Mouse (Mus musculus): ENCODE measurements around the gene Prss57. TPM values are rescaled to one million over a fixed set of nuclear protein-coding genes. Genes with fewer than 3 reads are reported as not detected.

The Prss57 gene
- polyA plus RNA-seq, 1 experiment from 2014 or later: 0.72 TPM

GRCm38 (mm10) chr10:79802331-79802971 is 11.7 kb upstream of the Prss57 start:
- no peak for ATAC-seq (ENCODE audit: insufficient read depth, low FRiP score)
- Histone ChIP-seq H3K4me2 (ENCODE audit: low read depth, low read length) (no peak overlapping the region), H3K4me1 (ENCODE audit: control insufficient read depth, insufficient read depth, low read length) (peaks cover 18% of the 10 kb centered on the region), H3K36me3 (ENCODE audit: control insufficient read depth, insufficient read depth, low read length) (no peaks in the 10 kb centered on the region), H3K27ac (ENCODE audit: low read length) (no peak overlapping the region), H3K27me3 (ENCODE audit: control insufficient read depth, insufficient read depth, low read length) (no peaks in the 10 kb centered on the region), H3K4me3 (replicated peaks; ENCODE audit: low read length) (no peak overlapping the region), H3K9ac (ENCODE audit: low read length) (no peak overlapping the region), H3K9me3 (replicated peaks; ENCODE audit: control insufficient read depth, low read length) (no peaks in the 10 kb centered on the region)
- 48% methylated on average over 11 of the region's 11 CpGs for WGBS

- H3K27ac ChIP-seq (ENCODE audit: low read length): no peak overlapping the region
- no peak overlapping the region for H3K4me2 ChIP-seq (ENCODE audit: low read depth, low read length)
- WGBS: 48% methylated on average over 3 of the region's 3 CpGs
- no peak overlapping the region for H3K4me3 ChIP-seq (replicated peaks; ENCODE audit: low read length)
- H3K27me3 ChIP-seq (ENCODE audit: control insufficient read depth, insufficient read depth, low read length): no peaks in the 10 kb centered on the region
- no peak overlapping the region for H3K9ac ChIP-seq (ENCODE audit: low read length)
- ATAC-seq (ENCODE audit: insufficient read depth, low FRiP score): no peak
- no peaks in the 10 kb centered on the region for H3K9me3 ChIP-seq (replicated peaks; ENCODE audit: control insufficient read depth, low read length)
- no peaks in the 10 kb centered on the region for H3K36me3 ChIP-seq (ENCODE audit: control insufficient read depth, insufficient read depth, low read length)
- H3K4me1 ChIP-seq (ENCODE audit: control insufficient read depth, insufficient read depth, low read length): peaks cover 19% of the 10 kb centered on the region
These were observed 11.1 kb upstream of the Prss57 start for GRCm38 (mm10) chr10:79801837-79802236.

GRCm38 (mm10) chr10:79800508-79800907 is 9.7 kb upstream of the Prss57 start:
- H3K4me2 ChIP-seq (ENCODE audit: low read depth, low read length): no peak overlapping the region
- 74% methylated on average over 11 of the region's 11 CpGs for WGBS

DNA sequence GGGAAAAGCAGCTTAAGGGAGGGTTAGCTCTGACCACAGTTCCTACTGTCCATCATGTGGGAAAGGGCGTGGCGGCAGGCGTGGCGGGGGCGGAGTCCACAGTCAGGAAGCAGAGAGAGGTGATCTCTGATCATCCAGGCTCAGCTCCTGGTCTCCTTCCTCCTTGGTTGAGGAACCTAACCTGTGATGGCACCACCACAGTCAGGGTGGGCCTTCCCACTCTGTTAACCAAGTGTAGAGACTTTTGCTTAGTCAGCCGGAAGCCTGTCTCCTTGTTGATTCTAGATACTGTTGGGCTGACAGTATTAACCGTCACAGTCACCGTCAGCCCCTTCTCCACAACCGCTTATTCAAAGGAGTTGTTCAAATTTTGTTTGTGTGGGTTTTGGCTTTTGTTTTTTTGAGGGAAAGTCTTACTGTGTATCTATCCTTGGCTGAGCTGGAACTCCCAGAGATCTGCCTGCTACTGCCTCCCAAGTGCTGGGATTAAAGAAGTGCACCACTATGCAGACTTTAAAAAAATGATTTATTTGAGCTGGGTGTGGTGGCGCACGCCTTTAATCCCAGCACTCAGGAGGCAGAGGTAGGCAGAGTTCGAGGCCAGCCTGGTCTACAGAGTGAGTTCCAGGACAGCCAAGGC is 7.6 kb upstream of the Prss57 start:
- Histone ChIP-seq H3K9ac (ENCODE audit: low read length) (no peak overlapping the region), H3K27ac (ENCODE audit: low read length) (no peak overlapping the region), H3K27me3 (ENCODE audit: control insufficient read depth, insufficient read depth, low read length) (no peaks in the 10 kb centered on the region), H3K4me2 (ENCODE audit: low read depth, low read length) (no peak overlapping the region), H3K9me3 (replicated peaks; ENCODE audit: control insufficient read depth, low read length) (no peaks in the 10 kb centered on the region), H3K4me1 (ENCODE audit: control insufficient read depth, insufficient read depth, low read length) (peaks cover 25% of the 10 kb centered on the region), H3K4me3 (replicated peaks; ENCODE audit: low read length) (no peak overlapping the region), H3K36me3 (ENCODE audit: control insufficient read depth, insufficient read depth, low read length) (no peaks in the 10 kb centered on the region)
- WGBS: 86% methylated on average over 12 of the region's 12 CpGs
- no peak for ATAC-seq (ENCODE audit: insufficient read depth, low FRiP score)

More at GRCm38 (mm10) chr10:79800508-79800907, 9.7 kb upstream of the Prss57 start:
- H3K4me1 ChIP-seq (ENCODE audit: control insufficient read depth, insufficient read depth, low read length): peaks cover 17% of the 10 kb centered on the region
- H3K27me3 ChIP-seq (ENCODE audit: control insufficient read depth, insufficient read depth, low read length): no peaks in the 10 kb centered on the region
- no peak overlapping the region for H3K4me3 ChIP-seq (replicated peaks; ENCODE audit: low read length)
- no peaks in the 10 kb centered on the region for H3K9me3 ChIP-seq (replicated peaks; ENCODE audit: control insufficient read depth, low read length)
- ATAC-seq (ENCODE audit: insufficient read depth, low FRiP score): no peak
- H3K27ac ChIP-seq (ENCODE audit: low read length): no peak overlapping the region
- H3K36me3 ChIP-seq (ENCODE audit: control insufficient read depth, insufficient read depth, low read length): no peaks in the 10 kb centered on the region
- no peak overlapping the region for H3K9ac ChIP-seq (ENCODE audit: low read length)

DNA sequence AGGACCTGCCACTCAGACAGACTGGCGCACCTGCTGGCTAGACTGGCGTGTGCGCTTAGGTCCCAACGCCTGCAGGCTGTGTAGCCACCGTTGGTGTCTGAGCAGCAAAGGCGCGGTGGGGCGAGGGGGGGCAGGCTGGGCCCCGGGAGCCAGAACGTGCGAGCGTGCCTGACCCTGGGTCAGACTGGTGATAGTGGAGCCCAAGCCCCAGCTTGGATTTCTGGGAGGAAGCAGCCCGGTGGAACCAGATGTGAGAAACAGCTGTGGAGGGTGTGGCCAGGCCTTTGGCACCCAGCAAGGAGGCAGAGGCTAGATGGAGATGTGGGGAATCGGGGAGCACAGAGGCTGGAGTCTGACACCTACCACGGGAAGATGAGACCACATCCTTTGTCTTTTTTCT is 6.6 kb upstream of the Prss57 start:
- Histone ChIP-seq H3K9me3 (replicated peaks; ENCODE audit: control insufficient read depth, low read length) (no peaks in the 10 kb centered on the region), H3K27ac (ENCODE audit: low read length) (no peak overlapping the region), H3K4me3 (replicated peaks; ENCODE audit: low read length) (no peak overlapping the region), H3K4me1 (ENCODE audit: control insufficient read depth, insufficient read depth, low read length) (peaks cover 18% of the 10 kb centered on the region), H3K4me2 (ENCODE audit: low read depth, low read length) (no peak overlapping the region), H3K9ac (ENCODE audit: low read length) (no peak overlapping the region), H3K27me3 (ENCODE audit: control insufficient read depth, insufficient read depth, low read length) (no peaks in the 10 kb centered on the region), H3K36me3 (ENCODE audit: control insufficient read depth, insufficient read depth, low read length) (no peaks in the 10 kb centered on the region)
- WGBS: 39% methylated on average over 15 of the region's 15 CpGs
- ATAC-seq (ENCODE audit: insufficient read depth, low FRiP score): no peak

- no peak overlapping the region for H3K27ac ChIP-seq (ENCODE audit: low read length)
- H3K4me3 ChIP-seq (replicated peaks; ENCODE audit: low read length): no peak overlapping the region
- 94% methylated on average over 3 of the region's 3 CpGs for WGBS
- ATAC-seq (ENCODE audit: insufficient read depth, low FRiP score): no peak
- no peak overlapping the region for H3K4me2 ChIP-seq (ENCODE audit: low read depth, low read length)
- no peaks in the 10 kb centered on the region for H3K27me3 ChIP-seq (ENCODE audit: control insufficient read depth, insufficient read depth, low read length)
- H3K4me1 ChIP-seq (ENCODE audit: control insufficient read depth, insufficient read depth, low read length): peaks cover 18% of the 10 kb centered on the region
- no peaks in the 10 kb centered on the region for H3K36me3 ChIP-seq (ENCODE audit: control insufficient read depth, insufficient read depth, low read length)
- no peaks in the 10 kb centered on the region for H3K9me3 ChIP-seq (replicated peaks; ENCODE audit: control insufficient read depth, low read length)
- no peak overlapping the region for H3K9ac ChIP-seq (ENCODE audit: low read length)
These were observed 5.1 kb upstream of the Prss57 start for GRCm38 (mm10) chr10:79795905-79796304.

DNA sequence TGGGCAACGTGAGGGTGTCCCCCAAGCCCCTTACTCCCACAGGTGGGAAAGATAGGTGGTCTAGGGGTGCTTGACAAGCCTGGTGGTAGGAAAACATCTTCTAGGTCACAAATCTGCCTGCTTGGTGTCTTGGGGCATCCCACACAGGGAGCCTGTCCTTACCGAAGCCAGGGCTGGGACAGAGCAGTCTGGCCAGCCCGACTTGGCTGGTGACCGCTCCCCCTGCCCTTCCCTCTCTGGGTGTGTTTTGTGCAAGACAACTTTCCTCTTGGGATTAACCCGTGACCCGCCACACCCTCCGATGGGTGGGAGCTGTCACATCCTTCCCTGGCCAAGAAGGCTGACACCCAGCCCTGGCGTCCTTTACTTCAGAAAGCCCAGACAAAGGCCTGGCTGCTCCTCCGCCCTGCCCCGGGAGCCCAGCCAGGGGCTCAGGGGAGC is 3.8 kb upstream of the Prss57 start:
- peak; percentile 34; the same call in 1 of the 2 replicates for ATAC-seq (ENCODE audit: insufficient read depth, low FRiP score)
- peak overlapping the region; percentile 81 for H3K27ac ChIP-seq (ENCODE audit: low read length)
- H3K4me3 ChIP-seq (replicated peaks; ENCODE audit: low read length): peak overlapping the region; percentile 91
- H3K4me2 ChIP-seq (ENCODE audit: low read depth, low read length): peak overlapping the region; percentile 82
- no peaks in the 10 kb centered on the region for H3K36me3 ChIP-seq (ENCODE audit: control insufficient read depth, insufficient read depth, low read length)
- peaks cover 18% of the 10 kb centered on the region for H3K4me1 ChIP-seq (ENCODE audit: control insufficient read depth, insufficient read depth, low read length)
- no peaks in the 10 kb centered on the region for H3K9me3 ChIP-seq (replicated peaks; ENCODE audit: control insufficient read depth, low read length)
- H3K27me3 ChIP-seq (ENCODE audit: control insufficient read depth, insufficient read depth, low read length): no peaks in the 10 kb centered on the region
- peak overlapping the region; percentile 97 for H3K9ac ChIP-seq (ENCODE audit: low read length)
- WGBS: 8% methylated on average over 10 of the region's 10 CpGs

- H3K4me3 ChIP-seq (replicated peaks; ENCODE audit: low read length): peak overlapping the region; percentile 91
- H3K4me1 ChIP-seq (ENCODE audit: control insufficient read depth, insufficient read depth, low read length): peaks cover 18% of the 10 kb centered on the region
- peak overlapping the region; percentile 82 for H3K4me2 ChIP-seq (ENCODE audit: low read depth, low read length)
- H3K27me3 ChIP-seq (ENCODE audit: control insufficient read depth, insufficient read depth, low read length): no peaks in the 10 kb centered on the region
- 2% methylated on average over 37 of the region's 38 CpGs for WGBS
- H3K9ac ChIP-seq (ENCODE audit: low read length): peak overlapping the region; percentile 97
- H3K9me3 ChIP-seq (replicated peaks; ENCODE audit: control insufficient read depth, low read length): no peaks in the 10 kb centered on the region
- peak; percentile 22; the same call in 1 of the 2 replicates for ATAC-seq (ENCODE audit: insufficient read depth, low FRiP score)
- no peaks in the 10 kb centered on the region for H3K36me3 ChIP-seq (ENCODE audit: control insufficient read depth, insufficient read depth, low read length)
- peak overlapping the region; percentile 81 for H3K27ac ChIP-seq (ENCODE audit: low read length)
These were observed 3.2 kb upstream of the Prss57 start for GRCm38 (mm10) chr10:79793738-79794490.
